15 mouse cellular contexts compared by ENCODE assay signal in the genomic region with DNA sequence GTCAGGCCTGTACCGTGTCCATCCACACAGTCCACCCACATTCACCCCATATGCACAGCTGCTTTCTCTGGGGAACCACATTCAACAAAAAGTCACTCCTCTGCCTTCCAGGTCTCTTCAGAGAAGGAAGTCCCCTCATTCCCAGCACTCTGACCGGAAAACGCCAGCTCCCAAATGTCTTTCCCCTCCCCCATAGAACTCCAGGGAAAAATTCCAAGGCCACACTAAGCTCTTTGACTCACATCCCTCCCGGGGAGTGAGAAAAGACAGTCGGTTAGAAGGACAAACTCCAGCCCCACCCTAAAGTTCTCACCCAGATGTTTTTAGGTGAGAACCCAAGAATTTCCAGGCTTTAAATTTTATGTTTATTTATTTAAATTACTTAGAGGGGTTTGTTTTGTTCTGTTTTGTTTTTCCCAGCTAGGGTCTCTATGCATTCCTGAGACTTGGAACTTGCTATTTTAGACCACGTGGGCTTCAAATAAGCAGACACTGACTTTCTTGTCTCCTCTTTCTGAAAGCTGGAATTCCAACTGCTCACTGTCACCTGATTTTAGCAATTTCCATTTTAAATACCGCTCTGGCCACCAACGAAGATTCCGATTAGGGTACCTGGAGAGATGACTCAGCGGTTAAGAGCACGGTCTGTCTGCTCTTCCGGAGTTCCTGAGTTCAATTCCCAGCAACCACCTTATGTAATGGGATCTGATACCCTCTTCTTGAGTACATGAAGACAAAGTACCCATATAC. TPM values are rescaled to one million over a fixed set of nuclear protein-coding genes. Genes with fewer than 3 reads are reported as not detected.
DNase-seq lines count a peak whose midpoint lies in the region; ATAC-seq and TF ChIP-seq lines count a peak whose summit lies in the region.
"Had no signal": no experiment of that assay in that cellular context is flagged by ENCODE, and none has a peak within 500 bp of the region (broad histone marks: within the 10 kb centered on the region; RNA-seq: fewer than 3 reads in every experiment).

No protein-coding gene starts in this region.

- H3K4me3 ChIP-seq in hindbrain, embryonic 11.5 days (ENCODE audit: low read depth, low read length), result no peak overlapping the region
- no peak overlapping the region for H3K4me3 ChIP-seq in hindbrain, embryonic 14.5 days (replicated peaks; ENCODE audit: low read length)
- no peak overlapping the region for H3K4me3 ChIP-seq in testis, adult 2 months (ENCODE audit: control insufficient read depth, low read depth, low read length)
- no peak overlapping the region for H3K4me3 ChIP-seq in embryonic fibroblast, embryonic 13.5 days (ENCODE audit: insufficient read depth, low read length)
- no peak overlapping the region for H3K4me3 ChIP-seq in midbrain, embryonic 16.5 days (ENCODE audit: low read depth, low read length)
- H3K4me3 ChIP-seq: heart, embryonic 15.5 days; layer of hippocampus, adult 2 months had no signal

- no peak for ATAC-seq in hindbrain, embryonic 11.5 days (ENCODE audit: low FRiP score)
- ATAC-seq in hindbrain, embryonic 14.5 days (ENCODE audit: low FRiP score), result no peak
- no peak for ATAC-seq in frontal cortex, adult (ENCODE audit: low TSS enrichment)
- no peak for ATAC-seq in midbrain, embryonic 16.5 days
- no peak for ATAC-seq in megakaryocyte-erythroid progenitor cell, adult 5-6 weeks (replicated peaks; ENCODE audit: low FRiP score, low TSS enrichment, poor library complexity, severe bottlenecking)
- ATAC-seq: forebrain, embryonic 16.5 days had no signal

- H3K27ac ChIP-seq in hindbrain, embryonic 11.5 days (ENCODE audit: low read depth, low read length), result no peak overlapping the region
- H3K27ac ChIP-seq in hindbrain, embryonic 14.5 days, result no peak overlapping the region
- H3K27ac ChIP-seq in testis, adult 2 months (ENCODE audit: control insufficient read depth, insufficient read depth, low read depth, low read length), result peak overlapping the region; percentile 74
- peak overlapping the region; percentile 61; the same call in 1 of the 2 replicates for H3K27ac ChIP-seq in embryonic fibroblast, embryonic 13.5 days (ENCODE audit: insufficient read depth, low read length)
- H3K27ac ChIP-seq in midbrain, embryonic 16.5 days (ENCODE audit: low read length), result no peak overlapping the region
- H3K27ac ChIP-seq: heart, embryonic 15.5 days; layer of hippocampus, adult 2 months; macrophage had no signal

- no peaks in the 10 kb centered on the region for H3K9me3 ChIP-seq in hindbrain, embryonic 11.5 days (ENCODE audit: control insufficient read depth, low read length)
- H3K9me3 ChIP-seq in hindbrain, embryonic 14.5 days (ENCODE audit: control insufficient read depth, low read length), result no peaks in the 10 kb centered on the region
- H3K9me3 ChIP-seq in midbrain, embryonic 16.5 days (replicated peaks; ENCODE audit: control insufficient read depth, low read length, poor library complexity, severe bottlenecking), result no peaks in the 10 kb centered on the region
- H3K9me3 ChIP-seq: heart, embryonic 15.5 days had no signal

- H3K27me3 ChIP-seq in hindbrain, embryonic 11.5 days (ENCODE audit: control insufficient read depth, insufficient read depth, low read length), result peaks cover 15% of the 10 kb centered on the region; the same call in 1 of the 2 replicates
- H3K27me3 ChIP-seq in hindbrain, embryonic 14.5 days (ENCODE audit: control insufficient read depth, insufficient read depth, low read length), result peaks cover 45% of the 10 kb centered on the region
- no peaks in the 10 kb centered on the region for H3K27me3 ChIP-seq in testis, adult 2 months (ENCODE audit: control insufficient read depth, insufficient read depth, low read length)
- H3K27me3 ChIP-seq in midbrain, embryonic 16.5 days (ENCODE audit: control insufficient read depth, insufficient read depth, low read depth, low read length), result peaks cover 19% of the 10 kb centered on the region

- no peak for TF ChIP-seq CTCF in testis, adult 2 months (IDR thresholded peaks at IDR 0.05; ENCODE audit: control insufficient read depth, insufficient read depth, insufficient replicate concordance, low read depth, low read length)
- TF ChIP-seq CTCF in embryonic fibroblast, embryonic 13.5 days (IDR thresholded peaks at IDR 0.05; ENCODE audit: borderline replicate concordance, insufficient read depth, low read length), result no peak

- no peak overlapping the region for H3K4me2 ChIP-seq in hindbrain, embryonic 11.5 days (replicated peaks; ENCODE audit: low read depth, low read length)
- no peak overlapping the region for H3K4me2 ChIP-seq in hindbrain, embryonic 14.5 days (replicated peaks)
- no peak overlapping the region for H3K4me2 ChIP-seq in midbrain, embryonic 16.5 days (ENCODE audit: low read length)
- H3K4me2 ChIP-seq: heart, embryonic 15.5 days had no signal

- H3K36me3 ChIP-seq in hindbrain, embryonic 11.5 days (ENCODE audit: control insufficient read depth, insufficient read depth, low read length), result no peaks in the 10 kb centered on the region
- H3K36me3 ChIP-seq in hindbrain, embryonic 14.5 days (replicated peaks; ENCODE audit: control insufficient read depth, insufficient read depth), result no peaks in the 10 kb centered on the region
- no peaks in the 10 kb centered on the region for H3K36me3 ChIP-seq in testis, adult 2 months (ENCODE audit: control insufficient read depth, insufficient read depth, low read length)
- no peaks in the 10 kb centered on the region for H3K36me3 ChIP-seq in midbrain, embryonic 16.5 days (ENCODE audit: control insufficient read depth, insufficient read depth, low read length)
- H3K36me3 ChIP-seq: heart, embryonic 15.5 days had no signal

- no peaks in the 10 kb centered on the region for H3K4me1 ChIP-seq in hindbrain, embryonic 11.5 days (replicated peaks; ENCODE audit: control insufficient read depth, insufficient read depth, low read length)
- H3K4me1 ChIP-seq in hindbrain, embryonic 14.5 days (replicated peaks; ENCODE audit: control insufficient read depth, insufficient read depth, low read length), result no peaks in the 10 kb centered on the region
- peaks cover 2% of the 10 kb centered on the region; the same call in 1 of the 2 replicates for H3K4me1 ChIP-seq in testis, adult 2 months (ENCODE audit: control insufficient read depth, insufficient read depth, low read length)
- H3K4me1 ChIP-seq in embryonic fibroblast, embryonic 13.5 days (ENCODE audit: control insufficient read depth, insufficient read depth, low read length), result no peaks in the 10 kb centered on the region
- H3K4me1 ChIP-seq in midbrain, embryonic 16.5 days (ENCODE audit: control insufficient read depth, insufficient read depth, low read length), result no peaks in the 10 kb centered on the region; the same call in 1 of the 2 replicates
- H3K4me1 ChIP-seq: heart, embryonic 15.5 days had no signal

- TF ChIP-seq POLR2A in testis, adult 2 months (IDR thresholded peaks at IDR 0.05; ENCODE audit: control insufficient read depth, low read depth, low read length), result no peak
- no peak for TF ChIP-seq POLR2A in embryonic fibroblast, embryonic 13.5 days (IDR thresholded peaks at IDR 0.05; ENCODE audit: low read depth, low read length)

- no peak overlapping the region for H3K9ac ChIP-seq in hindbrain, embryonic 11.5 days (ENCODE audit: low read depth, low read length)
- H3K9ac ChIP-seq in hindbrain, embryonic 14.5 days, result no peak overlapping the region
- no peak overlapping the region for H3K9ac ChIP-seq in midbrain, embryonic 16.5 days (ENCODE audit: low read depth, low read length)
- H3K9ac ChIP-seq: heart, embryonic 15.5 days had no signal

- 19% methylated on average over 12 of the region's 12 CpGs for WGBS in hindbrain, embryonic 11.5 days
- WGBS in hindbrain, embryonic 14.5 days, result 27% methylated on average over 12 of the region's 12 CpGs
- 29% methylated on average over 12 of the region's 12 CpGs for WGBS in midbrain, embryonic 16.5 days

- DNase-seq in hindbrain, embryonic 11.5 days (ENCODE audit: low spot score), result peak; percentile 4
- no peak for DNase-seq in hindbrain, embryonic 14.5 days (ENCODE audit: low spot score)
- DNase-seq in testis, postnatal 10 days (ENCODE audit: low spot score), result no peak
- DNase-seq: left cerebral cortex, postnatal 4 days; right cerebral cortex, postnatal 25 days; thymus, adult 2 months had no signal

RNA-seq across cellular contexts. Expression of a gene that starts 6.3 kb away (rescaled TPM):
- polyA plus RNA-seq in hindbrain, embryonic 11.5 days (2014; fragmentation: Nextera tagmentation; extraction: Ambion mirVana), result 41.0 and 41.1 TPM in 2 replicates
- 28.8 and 32.2 TPM in 2 replicates for polyA plus RNA-seq in hindbrain, embryonic 14.5 days (2014; fragmentation: Nextera tagmentation; extraction: Ambion mirVana)
- 5.0 and 7.1 TPM in 2 replicates for polyA plus RNA-seq in testis, adult 2 months (2012; rRNA removed)
- 87.8 and 90.1 TPM in 2 replicates for polyA plus RNA-seq in embryonic fibroblast, embryonic 13.5 days (2011; ENCODE audit: insufficient read length, low read depth, missing spikeins)
- 24.6 and 29.9 TPM in 2 replicates for polyA plus RNA-seq in midbrain, embryonic 16.5 days (2015; fragmentation: Nextera tagmentation; extraction: Ambion mirVana)
- total RNA-seq in megakaryocyte-erythroid progenitor cell, adult 5-6 weeks (2014; fragmentation: Nextera tagmentation), result 41.1 and 47.8 TPM in 2 replicates
- 108 and 121 TPM in 2 replicates for total RNA-seq in megakaryocyte-erythroid progenitor cell, adult 5-6 weeks (2017)

Comparison
In these comparisons a context has a peak if more than half of its experiments do, and no peak if none do; other contexts are left out.
1. H3K27ac ChIP-seq: peak in testis, adult 2 months (single experiment) and embryonic fibroblast, embryonic 13.5 days (single experiment); none in hindbrain, embryonic 11.5 days (single experiment), hindbrain, embryonic 14.5 days (single experiment) and midbrain, embryonic 16.5 days (single experiment).